Mouse (Mus musculus) heart, embryonic 12.5 days (tissue): ENCODE results near the gene Fgf14. TPM values are rescaled to one million over a fixed set of nuclear protein-coding genes. Genes with fewer than 3 reads are reported as not detected.

Experiments
- ATAC-seq: fragments of 200-750 bp; cut with Nextera tagmentation; 2 replicates; pipeline ENCODE4 v1.8.0; 2017; ENCODE audit warnings: moderate TSS enrichment, moderate library complexity; ENCODE audit not compliant: insufficient number of reproducible peaks, low FRiP score
- H3K27ac ChIP-seq: fragments of 300-500 bp; sonication (generic); 2 replicates; pipeline ENCODE4 v1.5.1; 2016; ENCODE audit warnings: mild to moderate bottlenecking, moderate library complexity; ENCODE audit not compliant: poor library complexity, severe bottlenecking
- H3K27me3 ChIP-seq: fragments of 300-500 bp; sonication (generic); replicated peaks from 2 replicates; pipeline ENCODE4 v1.6.1; 2016; ENCODE audit warnings: mild to moderate bottlenecking, moderate library complexity
- H3K36me3 ChIP-seq: fragments of 300-500 bp; sonication (generic); 2 replicates; pipeline ENCODE4 v1.6.1; 2016; ENCODE audit warnings: mild to moderate bottlenecking, moderate library complexity
- H3K4me1 ChIP-seq: fragments of 300-500 bp; sonication (generic); replicated peaks from 2 replicates; pipeline ENCODE4 v1.6.1; 2016; ENCODE audit warnings: mild to moderate bottlenecking
- H3K4me2 ChIP-seq: fragments of 300-500 bp; sonication (generic); 2 replicates; pipeline ENCODE4 v1.6.1; 2016; ENCODE audit warnings: mild to moderate bottlenecking, moderate library complexity
- H3K4me3 ChIP-seq: fragments of 300-500 bp; sonication (generic); 2 replicates; pipeline ENCODE4 v1.5.1; 2016; ENCODE audit warnings: mild to moderate bottlenecking
- H3K9ac ChIP-seq: fragments of 300-500 bp; sonication (generic); 2 replicates; pipeline ENCODE4 v1.6.1; 2016; ENCODE audit warnings: mild to moderate bottlenecking, moderate library complexity
- H3K9me3 ChIP-seq: fragments of 300-500 bp; sonication (generic); replicated peaks from 2 replicates; pipeline ENCODE4 v1.6.1; 2016; ENCODE audit warnings: mild to moderate bottlenecking, moderate library complexity
- WGBS: fragments of 180-500 bp; shearing (Covaris S2); methylation state at CpG from one replicate; pipeline ENCODE4 v1.1.7; 2016; 5-methylcytosine and 5-hydroxymethylcytosine counted together
- polyA plus RNA-seq: library from polyadenylated mRNA; unstranded; fragments of >200 nt; fragmentation: Nextera tagmentation; extraction: Ambion mirVana; gene quantifications from 2 replicates; pipeline ENCODE4 v1.2.1, GENCODE M21; 2016

Gene Fgf14
- polyA plus RNA-seq, 1 experiment from 2014 or later, result 1.6 TPM

- no peak for ATAC-seq
- Histone ChIP-seq H3K27ac (no peak overlapping the region), H3K36me3 (no peaks in the 10 kb centered on the region), H3K4me1 (no peaks in the 10 kb centered on the region), H3K9me3 (no peaks in the 10 kb centered on the region), H3K9ac (no peak overlapping the region), H3K4me2 (no peak overlapping the region), H3K27me3 (no peaks in the 10 kb centered on the region), H3K4me3 (no peak overlapping the region)
These were observed 389.9 kb downstream of the Fgf14 start for GRCm38 (mm10) chr14:124287027-124287426.

GRCm38 (mm10) chr14:124278384-124278944 lies 398.5 kb downstream of the Fgf14 start:
- Histone ChIP-seq H3K4me3 (no peak overlapping the region), H3K4me1 (no peaks in the 10 kb centered on the region), H3K36me3 (no peaks in the 10 kb centered on the region), H3K27me3 (no peaks in the 10 kb centered on the region), H3K4me2 (no peak overlapping the region), H3K27ac (no peak overlapping the region), H3K9ac (no peak overlapping the region), H3K9me3 (no peaks in the 10 kb centered on the region)
- ATAC-seq, result no peak

DNA sequence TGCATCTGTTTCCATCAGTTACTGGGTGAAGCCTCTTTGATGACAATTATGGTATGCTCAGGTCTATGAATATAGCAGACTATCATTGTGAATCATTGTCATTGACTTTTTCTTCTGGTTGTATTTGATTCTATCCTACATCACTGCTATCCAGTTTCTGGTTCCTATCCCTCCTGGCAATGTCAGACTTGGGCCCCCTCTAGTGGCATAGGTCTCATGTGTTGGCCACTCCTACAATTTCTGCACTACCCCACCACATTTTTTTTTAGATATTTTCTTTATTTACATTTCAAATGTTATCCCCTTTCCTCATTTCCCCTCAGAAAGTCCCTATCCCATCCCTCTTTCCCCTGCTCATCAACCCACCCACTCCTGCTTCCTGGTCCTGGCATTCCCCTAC lies 409.9 kb downstream of the Fgf14 start:
- Histone ChIP-seq H3K36me3 (no peaks in the 10 kb centered on the region), H3K4me3 (no peak overlapping the region)

GRCm38 (mm10) chr14:124264541-124265059 lies 412.3 kb downstream of the Fgf14 start:
- H3K9ac ChIP-seq, result no peak overlapping the region
- H3K4me3 ChIP-seq, result no peak overlapping the region
- no peak overlapping the region for H3K4me2 ChIP-seq
- WGBS, result 23% methylated on average over 2 of the region's 2 CpGs
- H3K36me3 ChIP-seq, result no peaks in the 10 kb centered on the region
- no peak overlapping the region for H3K27ac ChIP-seq
- H3K9me3 ChIP-seq, result no peaks in the 10 kb centered on the region
- H3K4me1 ChIP-seq, result 0 out of 2 replicates have a peak, but pooled peaks cover 4% of the 10 kb centered on the region
- ATAC-seq, result no peak
- H3K27me3 ChIP-seq, result no peaks in the 10 kb centered on the region

More for the DNA sequence above, 409.9 kb downstream of the Fgf14 start:
- 0 out of 2 replicates have a peak, but pooled peaks cover 4% of the 10 kb centered on the region for H3K4me1 ChIP-seq
- no peak overlapping the region for H3K9ac ChIP-seq
- H3K27ac ChIP-seq, result no peak overlapping the region
- no peak overlapping the region for H3K4me2 ChIP-seq
- H3K9me3 ChIP-seq, result no peaks in the 10 kb centered on the region
- ATAC-seq, result no peak
- H3K27me3 ChIP-seq, result no peaks in the 10 kb centered on the region

- H3K9ac ChIP-seq, result no peak overlapping the region
- H3K4me2 ChIP-seq, result no peak overlapping the region
- H3K9me3 ChIP-seq, result no peaks in the 10 kb centered on the region
- H3K4me3 ChIP-seq, result no peak overlapping the region
- no peak for ATAC-seq
- H3K36me3 ChIP-seq, result no peaks in the 10 kb centered on the region
- no peaks in the 10 kb centered on the region for H3K27me3 ChIP-seq
- 0 out of 2 replicates have a peak, but pooled peaks cover 4% of the 10 kb centered on the region for H3K4me1 ChIP-seq
- H3K27ac ChIP-seq, result no peak overlapping the region
These were observed 413.7 kb downstream of the Fgf14 start for GRCm38 (mm10) chr14:124263199-124263598.

DNA sequence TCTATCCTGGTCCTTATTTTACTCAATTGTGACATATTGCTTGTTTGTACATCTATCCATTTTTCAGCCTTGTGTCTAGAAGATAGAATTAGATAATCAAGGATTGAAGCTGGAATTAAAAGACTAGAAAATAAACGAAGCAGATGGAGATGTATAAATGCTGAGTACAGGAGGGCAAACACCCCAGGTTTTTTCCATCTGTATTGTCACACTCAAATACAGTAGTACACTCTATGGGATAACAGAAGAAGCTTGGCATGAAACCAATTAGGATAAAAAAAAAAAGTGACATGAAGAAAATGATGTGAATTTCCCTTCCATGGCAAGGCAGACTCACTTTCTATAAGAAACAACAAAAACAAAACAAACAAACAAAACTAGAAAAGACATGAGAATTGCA lies 429.4 kb downstream of the Fgf14 start:
- H3K27ac ChIP-seq, result no peak overlapping the region
- no peak for ATAC-seq
- no peaks in the 10 kb centered on the region for H3K36me3 ChIP-seq
- H3K27me3 ChIP-seq, result no peaks in the 10 kb centered on the region
- H3K4me2 ChIP-seq, result no peak overlapping the region
- WGBS, result 63% methylated on average over 1 of the region's 1 CpGs
- no peak overlapping the region for H3K4me3 ChIP-seq
- peaks cover 3% of the 10 kb centered on the region; the same call in 1 of the 2 replicates for H3K9me3 ChIP-seq
- H3K4me1 ChIP-seq, result no peaks in the 10 kb centered on the region
- no peak overlapping the region for H3K9ac ChIP-seq

GRCm38 (mm10) chr14:124223445-124223844 lies 453.5 kb downstream of the Fgf14 start:
- no peaks in the 10 kb centered on the region for H3K27me3 ChIP-seq
- no peaks in the 10 kb centered on the region for H3K36me3 ChIP-seq
- H3K9ac ChIP-seq, result no peak overlapping the region
- H3K9me3 ChIP-seq, result no peaks in the 10 kb centered on the region
- no peak for ATAC-seq
- no peaks in the 10 kb centered on the region for H3K4me1 ChIP-seq
- H3K4me2 ChIP-seq, result no peak overlapping the region
- 53% methylated on average over 2 of the region's 2 CpGs for WGBS
- no peak overlapping the region for H3K27ac ChIP-seq
- H3K4me3 ChIP-seq, result no peak overlapping the region

DNA sequence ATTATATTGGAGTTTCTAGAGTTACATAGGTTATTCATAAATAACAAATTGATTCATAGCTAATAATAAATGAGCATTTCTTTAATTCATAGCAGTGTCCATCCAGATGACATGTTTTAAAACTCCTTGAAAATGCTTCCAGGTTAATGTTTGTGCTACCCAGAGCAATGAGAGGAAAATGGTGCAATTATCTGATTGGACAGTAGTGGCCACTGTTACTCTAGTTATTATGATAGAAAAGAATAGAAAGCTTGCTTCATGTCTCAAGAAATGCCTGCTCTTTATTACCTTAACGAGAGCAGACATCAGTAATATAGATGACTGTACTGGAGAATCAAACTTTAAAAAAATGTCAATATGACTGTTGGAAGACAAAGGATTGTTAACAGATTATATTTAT lies 454.5 kb downstream of the Fgf14 start:
- ATAC-seq, result no peak
- no peaks in the 10 kb centered on the region for H3K27me3 ChIP-seq
- H3K27ac ChIP-seq, result no peak overlapping the region
- no peak overlapping the region for H3K4me3 ChIP-seq
- no peak overlapping the region for H3K4me2 ChIP-seq
- H3K9ac ChIP-seq, result no peak overlapping the region
- 25% methylated on average over 1 of the region's 1 CpGs for WGBS
- no peaks in the 10 kb centered on the region for H3K4me1 ChIP-seq
- H3K9me3 ChIP-seq, result no peaks in the 10 kb centered on the region
- no peaks in the 10 kb centered on the region for H3K36me3 ChIP-seq

DNA sequence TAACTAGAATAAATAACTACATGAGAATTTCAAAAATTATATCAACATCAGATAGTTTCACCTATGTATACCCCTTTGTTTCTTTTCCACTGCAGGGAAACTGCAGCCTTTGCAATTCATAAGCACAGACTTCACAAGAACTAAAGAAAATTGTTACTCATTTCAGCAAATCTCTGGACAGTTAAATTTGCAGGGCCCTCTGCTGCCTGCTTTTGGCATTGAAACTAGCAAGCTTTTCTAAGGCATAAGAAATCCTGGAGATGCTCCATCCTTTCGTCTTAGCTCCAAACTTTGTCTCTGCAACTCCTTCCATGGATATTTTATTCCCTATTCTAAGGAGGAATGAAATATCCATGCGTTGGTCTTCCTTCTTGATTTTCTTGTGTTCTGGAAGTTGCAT lies 455.9 kb downstream of the Fgf14 start:
- H3K9ac ChIP-seq, result no peak overlapping the region
- H3K4me1 ChIP-seq, result no peaks in the 10 kb centered on the region
- H3K4me2 ChIP-seq, result no peak overlapping the region
- ATAC-seq, result no peak
- WGBS, result 51% methylated on average over 2 of the region's 2 CpGs
- no peak overlapping the region for H3K4me3 ChIP-seq
- H3K27ac ChIP-seq, result no peak overlapping the region
- no peaks in the 10 kb centered on the region for H3K27me3 ChIP-seq
- no peaks in the 10 kb centered on the region for H3K36me3 ChIP-seq
- H3K9me3 ChIP-seq, result no peaks in the 10 kb centered on the region

GRCm38 (mm10) chr14:124195806-124196205 lies 481.1 kb downstream of the Fgf14 start:
- H3K36me3 ChIP-seq, result no peaks in the 10 kb centered on the region
- peaks cover 12% of the 10 kb centered on the region for H3K4me1 ChIP-seq
- no peak for ATAC-seq
- no peaks in the 10 kb centered on the region for H3K9me3 ChIP-seq
- no peak overlapping the region for H3K4me3 ChIP-seq
- 12% methylated on average over 7 of the region's 7 CpGs for WGBS
- peaks cover 36% of the 10 kb centered on the region for H3K27me3 ChIP-seq
- H3K9ac ChIP-seq, result no peak overlapping the region
- no peak overlapping the region for H3K4me2 ChIP-seq
- no peak overlapping the region for H3K27ac ChIP-seq

- no peaks in the 10 kb centered on the region for H3K36me3 ChIP-seq
- no peak overlapping the region for H3K9ac ChIP-seq
- H3K4me3 ChIP-seq, result no peak overlapping the region
- peaks cover 12% of the 10 kb centered on the region for H3K4me1 ChIP-seq
- H3K27me3 ChIP-seq, result peaks cover 36% of the 10 kb centered on the region
- ATAC-seq, result no peak
- H3K9me3 ChIP-seq, result no peaks in the 10 kb centered on the region
- 23% methylated on average over 10 of the region's 10 CpGs for WGBS
- H3K4me2 ChIP-seq, result no peak overlapping the region
- no peak overlapping the region for H3K27ac ChIP-seq
These were observed 481.6 kb downstream of the Fgf14 start for GRCm38 (mm10) chr14:124195331-124195730.

DNA sequence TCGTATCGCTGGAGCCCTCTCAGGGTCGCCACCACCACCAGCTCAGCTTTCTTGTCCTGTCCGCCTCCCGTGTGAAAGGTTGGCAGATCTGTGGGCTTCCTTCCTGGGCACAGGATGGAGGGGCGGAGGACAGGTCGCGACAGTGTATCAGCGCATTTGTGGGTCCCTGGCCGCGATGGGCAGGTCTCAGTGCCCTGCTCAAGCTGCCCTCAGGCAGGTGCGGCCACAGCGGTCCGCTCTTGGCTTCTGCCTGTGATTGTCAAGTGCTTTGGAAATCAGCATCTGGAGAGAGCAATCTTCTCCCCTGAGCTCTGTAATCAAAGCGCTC lies 484.1 kb downstream of the Fgf14 start:
- H3K27ac ChIP-seq, result no peak overlapping the region
- no peak overlapping the region for H3K9ac ChIP-seq
- no peaks in the 10 kb centered on the region for H3K36me3 ChIP-seq
- H3K9me3 ChIP-seq, result no peaks in the 10 kb centered on the region
- H3K4me2 ChIP-seq, result peak overlapping the region; percentile 71
- peaks cover 36% of the 10 kb centered on the region for H3K27me3 ChIP-seq
- ATAC-seq, result peak; percentile 9; the same call in 1 of the 2 replicates
- peak overlapping the region; percentile 39 for H3K4me3 ChIP-seq
- peaks cover 12% of the 10 kb centered on the region for H3K4me1 ChIP-seq
- 6% methylated on average over 15 of the region's 15 CpGs for WGBS
